Mouse (Mus musculus) bone marrow, adult 2 months (tissue): Measurements from ENCODE around the gene Zfp683.
A peak's percentile ranks its signal among the peaks of the same experiment; 100 is the strongest.

Experiments
- CTCF ChIP-seq: fragments of 200-500 bp; IDR thresholded peaks from 2 replicates; pipeline ENCODE4 v1.5.1; 2011; ENCODE audit warnings: low read length, control low read depth; ENCODE audit not compliant: control insufficient read depth, insufficient read depth
- POLR2A ChIP-seq: fragments of 200-500 bp; IDR thresholded peaks from 2 replicates; pipeline ENCODE4 v1.6.1; 2011; ENCODE audit warnings: low read depth, mild to moderate bottlenecking, control low read depth, low read length, borderline replicate concordance; ENCODE audit not compliant: control insufficient read depth

GRCm38 (mm10) chr4:134012858-134013528 lies 40.6 kb upstream of the Zfp683 start:
- peak; percentile 66 for TF ChIP-seq CTCF
- TF ChIP-seq POLR2A, result no peak
